Mouse (Mus musculus) ES-Bruce4 (cell line): Measurements from ENCODE around the gene Cntd1.
A peak's percentile ranks its signal among the peaks of the same experiment; 100 is the strongest.

ENCODE experiments used
- CTCF ChIP-seq: IDR thresholded peaks from one replicate; pipeline ENCODE4 v1.8.1; 2011; ENCODE audit warnings: low read depth, low read length
- EP300 ChIP-seq: IDR thresholded peaks from 2 replicates; pipeline ENCODE4 v1.6.1; 2011; ENCODE audit warnings: low read depth, low read length; ENCODE audit not compliant: insufficient read depth
- POLR2A ChIP-seq: IDR thresholded peaks from one replicate; pipeline ENCODE4 v1.8.1; 2011; ENCODE audit warnings: low read length; ENCODE audit not compliant: insufficient read depth

DNA sequence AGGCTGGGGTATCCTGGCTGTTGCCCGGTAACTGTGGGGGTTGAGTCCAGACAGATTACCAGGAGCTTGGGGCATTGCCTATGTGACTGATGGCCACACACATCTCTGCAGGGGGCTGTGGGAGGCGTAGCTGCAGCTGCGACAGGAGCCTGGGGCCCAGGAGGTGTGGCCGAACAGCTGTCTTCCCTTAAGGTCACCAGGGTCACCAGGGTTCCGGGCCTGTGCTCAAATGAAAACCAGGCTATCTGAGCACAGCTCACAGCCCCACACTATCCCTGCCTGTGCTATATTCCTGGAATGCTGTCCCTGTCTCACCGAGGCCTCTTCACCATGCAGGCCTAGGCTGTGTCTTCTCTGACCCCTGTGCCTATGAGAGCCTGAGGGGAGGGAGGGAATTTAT is 55.7 kb downstream of the Cntd1 start:
- TF ChIP-seq CTCF, result no peak
- TF ChIP-seq EP300, result peak; percentile 94
- TF ChIP-seq POLR2A, result peak; percentile 34
